In the genomic region with DNA sequence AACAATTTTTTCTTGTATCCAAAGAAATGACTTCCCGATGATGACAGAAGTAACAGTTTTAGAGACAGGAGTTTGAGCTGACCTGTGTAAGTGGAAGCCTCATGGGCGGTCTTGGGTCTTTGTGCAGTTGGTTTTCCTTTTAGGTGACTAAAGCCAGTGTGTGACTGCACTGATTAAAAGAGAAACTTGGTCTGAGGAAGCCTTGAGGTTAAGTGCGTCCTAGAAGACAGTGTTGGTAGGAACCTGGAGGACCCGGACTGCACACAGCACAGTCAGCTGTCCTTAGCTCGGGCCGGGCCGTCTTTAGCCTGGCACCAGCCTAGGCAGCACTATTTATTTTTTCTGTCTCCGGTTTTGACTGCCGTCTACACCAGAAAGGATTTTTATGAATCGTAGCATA, we compare ENCODE assay signal across 9 mouse cellular contexts. TPM values are rescaled to one million over a fixed set of nuclear protein-coding genes. Genes with fewer than 3 reads are reported as not detected.
DNase-seq lines count a peak whose midpoint lies in the region; ATAC-seq and TF ChIP-seq lines count a peak whose summit lies in the region.
"Had no signal": no experiment of that assay in that cellular context is flagged by ENCODE, and none has a peak within 500 bp of the region (broad histone marks: within the 10 kb centered on the region; RNA-seq: fewer than 3 reads in every experiment).

No protein-coding gene starts in this region.

- H3K4me1 ChIP-seq in kidney, embryonic 16.5 days (ENCODE audit: insufficient read depth, low read length) = peaks cover 59% of the 10 kb centered on the region
- peaks cover 18% of the 10 kb centered on the region for H3K4me1 ChIP-seq in cortical plate, adult 2 months (ENCODE audit: control insufficient read depth, insufficient read depth, low read length)
- H3K4me1 ChIP-seq in hindbrain, embryonic 14.5 days (replicated peaks; ENCODE audit: control insufficient read depth, insufficient read depth, low read length) = peaks cover 54% of the 10 kb centered on the region

- H3K9ac ChIP-seq in kidney, embryonic 16.5 days (replicated peaks; ENCODE audit: low read length) = peak overlapping the region; percentile 46
- H3K9ac ChIP-seq in hindbrain, embryonic 14.5 days = peak overlapping the region; percentile 95; the same call in 1 of the 2 replicates

- DNase-seq in kidney, postnatal 25 days = no peak
- no peak for DNase-seq in hindbrain, embryonic 14.5 days (ENCODE audit: low spot score)
- DNase-seq in spleen, adult 18-20 months = no peak
- DNase-seq in ovary, postnatal 36 days (ENCODE audit: low spot score) = no peak
- DNase-seq in adipocyte (ENCODE audit: low spot score) = no peak
- DNase-seq: adrenal gland, adult 8-10 months had no signal

- H3K4me3 ChIP-seq in kidney, embryonic 16.5 days (ENCODE audit: low read length) = peak overlapping the region; percentile 27; the same call in 1 of the 2 replicates
- peak overlapping the region; percentile 5; the same call in 1 of the 2 replicates for H3K4me3 ChIP-seq in cortical plate, adult 2 months (ENCODE audit: insufficient read depth, low read length)
- H3K4me3 ChIP-seq in hindbrain, embryonic 14.5 days (replicated peaks; ENCODE audit: low read length) = peak overlapping the region; percentile 98; the same call in 1 of the 2 replicates
- peak overlapping the region; percentile 80 for H3K4me3 ChIP-seq in myocyte

- TF ChIP-seq CTCF in cortical plate, adult 2 months (IDR thresholded peaks at IDR 0.05; ENCODE audit: extremely low read depth, insufficient read depth, low read length) = no peak

- 74% methylated on average over 10 of the region's 10 CpGs for WGBS in kidney, embryonic 16.5 days
- WGBS in hindbrain, embryonic 14.5 days = 84% methylated on average over 10 of the region's 10 CpGs

- ATAC-seq in kidney, embryonic 16.5 days (ENCODE audit: low FRiP score, low TSS enrichment) = no peak
- ATAC-seq in hindbrain, embryonic 14.5 days (ENCODE audit: low FRiP score) = no peak

- H3K9me3 ChIP-seq in kidney, embryonic 16.5 days (ENCODE audit: low read length) = no peaks in the 10 kb centered on the region
- H3K9me3 ChIP-seq in hindbrain, embryonic 14.5 days (ENCODE audit: control insufficient read depth, low read length) = no peaks in the 10 kb centered on the region

- no peaks in the 10 kb centered on the region for H3K27me3 ChIP-seq in kidney, embryonic 16.5 days (ENCODE audit: insufficient read depth, low read length)
- H3K27me3 ChIP-seq in hindbrain, embryonic 14.5 days (ENCODE audit: control insufficient read depth, insufficient read depth, low read length) = 0 out of 2 replicates have a peak, but pooled peaks cover 3% of the 10 kb centered on the region
- H3K27me3 ChIP-seq in myocyte (ENCODE audit: control insufficient read depth, insufficient read depth, insufficient read length) = no peaks in the 10 kb centered on the region

- no peak overlapping the region for H3ac ChIP-seq in myocyte (ENCODE audit: control insufficient read depth, insufficient read length)

- peaks cover 19% of the 10 kb centered on the region for H3K36me3 ChIP-seq in kidney, embryonic 16.5 days (ENCODE audit: insufficient read depth, low read length)
- peaks cover 29% of the 10 kb centered on the region for H3K36me3 ChIP-seq in hindbrain, embryonic 14.5 days (replicated peaks; ENCODE audit: control insufficient read depth, insufficient read depth)
- H3K36me3 ChIP-seq in myocyte (ENCODE audit: control insufficient read depth, insufficient read depth) = peaks cover 8% of the 10 kb centered on the region

- no peak overlapping the region for H3K27ac ChIP-seq in kidney, embryonic 16.5 days (ENCODE audit: low read length)
- H3K27ac ChIP-seq in cortical plate, adult 2 months (ENCODE audit: insufficient read depth, low read length) = no peak overlapping the region
- H3K27ac ChIP-seq in hindbrain, embryonic 14.5 days = no peak overlapping the region

- H3K79me2 ChIP-seq in myocyte (ENCODE audit: control insufficient read depth, insufficient read depth) = peaks cover 69% of the 10 kb centered on the region

- peak overlapping the region; percentile 80 for H3K4me2 ChIP-seq in kidney, embryonic 16.5 days (replicated peaks; ENCODE audit: low read depth, low read length)
- H3K4me2 ChIP-seq in hindbrain, embryonic 14.5 days (replicated peaks) = peak overlapping the region; percentile 66
- H3K4me2 ChIP-seq in myocyte (ENCODE audit: low read depth) = peak overlapping the region; percentile 81

- TF ChIP-seq POLR2A in cortical plate, adult 2 months (IDR thresholded peaks at IDR 0.05; ENCODE audit: extremely low read depth, insufficient read depth, low read length) = no peak
- no peak for TF ChIP-seq POLR2A in myocyte (IDR thresholded peaks at IDR 0.05; ENCODE audit: insufficient read length, low read depth)

TF ChIP-seq in myocyte, 11 proteins besides CTCF, POLR2A, EP300 and RAD21:
- TF ChIP-seq TCF3 (IDR thresholded peaks at IDR 0.05; ENCODE audit: insufficient read length, low read depth) (no peak), USF1 (IDR thresholded peaks at IDR 0.05; ENCODE audit: low read depth) (no peak)

RNA-seq across cellular contexts. Expression of a gene that starts 2.2 kb away (rescaled TPM):
- polyA plus RNA-seq in kidney, embryonic 16.5 days (2015; fragmentation: Nextera tagmentation; extraction: Ambion mirVana) = 22.0 and 24.1 TPM in 2 replicates
- polyA plus RNA-seq in cortical plate, adult 2 months (2012; rRNA removed) = 35.5 and 37.0 TPM in 2 replicates
- polyA plus RNA-seq in hindbrain, embryonic 14.5 days (2014; fragmentation: Nextera tagmentation; extraction: Ambion mirVana) = 21.8 and 24.4 TPM in 2 replicates
- polyA plus RNA-seq in myocyte (2012; fragmentation: generic; extraction: Trizol) = 24.1 TPM

RNA-seq across cellular contexts. Expression of a gene that starts 48.8 kb away (rescaled TPM):
- polyA plus RNA-seq in kidney, embryonic 16.5 days (2015; fragmentation: Nextera tagmentation; extraction: Ambion mirVana) = not detected in 2 replicates
- 0.04 and 0.06 TPM in 2 replicates for polyA plus RNA-seq in cortical plate, adult 2 months (2012; rRNA removed)
- polyA plus RNA-seq in hindbrain, embryonic 14.5 days (2014; fragmentation: Nextera tagmentation; extraction: Ambion mirVana) = not detected in 2 replicates
- not detected for polyA plus RNA-seq in myocyte (2012; fragmentation: generic; extraction: Trizol)

Comparison
In these comparisons a context has a peak if more than half of its experiments do, and no peak if none do; other contexts are left out.
1. H3K4me3 ChIP-seq: peak in every context shown above with its lines; median percentile 98 in hindbrain, embryonic 14.5 days; 80 in myocyte; 27 in kidney, embryonic 16.5 days; 5 in cortical plate, adult 2 months.